Mouse (Mus musculus) lung, postnatal 0 days (tissue): ENCODE results near the gene Apeh.

Source experiments
- CTCF ChIP-seq: IDR thresholded peaks from 2 replicates; pipeline ENCODE4 v1.5.1; 2016; ENCODE audit warnings: antibody characterized with exemption, mild to moderate bottlenecking
- EP300 ChIP-seq: IDR thresholded peaks from 2 replicates; pipeline ENCODE4 v1.6.1; 2016; ENCODE audit warnings: antibody characterized with exemption, mild to moderate bottlenecking, control low read depth

DNA sequence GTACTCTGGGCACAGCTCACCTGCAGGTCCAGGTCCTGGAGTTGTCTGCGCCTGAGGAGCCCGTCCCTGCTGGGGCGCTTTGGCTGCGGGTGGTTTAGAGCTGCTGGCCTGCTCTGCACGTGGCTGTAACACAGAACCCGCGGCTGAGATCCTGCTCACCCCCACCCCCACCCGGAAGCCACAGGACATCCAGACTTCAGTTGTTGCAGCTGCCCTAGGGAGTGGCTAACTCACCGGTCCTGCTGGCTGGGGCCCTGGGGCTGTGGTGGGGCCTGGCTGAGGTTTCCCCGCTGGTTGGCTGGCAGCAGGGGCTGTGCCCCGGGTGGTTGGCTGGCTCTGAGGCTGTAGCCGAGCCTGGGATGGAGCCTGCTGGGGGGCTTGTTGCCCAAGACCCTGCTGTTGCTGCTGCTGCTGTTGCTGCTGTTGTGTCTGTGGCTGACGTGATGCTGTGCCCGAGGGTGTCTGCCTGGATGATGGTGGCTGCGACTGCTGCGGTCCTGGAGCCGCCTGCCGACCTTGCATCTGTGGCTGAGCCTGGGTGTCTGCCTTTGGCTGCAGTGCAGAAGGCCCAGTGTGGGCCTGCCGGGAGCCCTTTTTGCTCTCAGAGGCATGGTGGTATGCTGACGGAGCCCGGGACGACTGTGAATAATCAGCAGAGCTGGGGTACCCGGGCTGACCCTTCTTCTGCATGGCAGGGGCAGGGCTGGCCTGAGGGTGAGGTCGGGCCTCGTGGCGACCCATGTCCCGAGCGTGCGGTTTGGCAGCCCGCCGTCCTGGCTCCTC lies 10.6 kb upstream of the Apeh start:
- no peak for TF ChIP-seq CTCF
- TF ChIP-seq EP300: no peak
